Mouse (Mus musculus) embryo, embryonic 11.5 days (tissue): ENCODE results near the gene Cmtr1.

ENCODE experiments used
- DNase-seq: peaks from one replicate; pipeline ENCODE4 v3.0.0-alpha.2; 2012; ENCODE audit warnings: low read depth, low spot score

Cmtr1 gene

GRCm38 (mm10) chr17:29736448-29737014 lies 76.1 kb downstream of the Cmtr1 start:
- DNase-seq: no peak

- no peak for DNase-seq
Observed at GRCm38 (mm10) chr17:29737849-29738804, 77.7 kb downstream of the Cmtr1 start.

GRCm38 (mm10) chr17:29747466-29747865 lies 87.1 kb downstream of the Cmtr1 start:
- DNase-seq: no peak

GRCm38 (mm10) chr17:29754510-29754909 lies 94.1 kb downstream of the Cmtr1 start:
- DNase-seq: no peak
